Mouse (Mus musculus) heart, postnatal 14 days (tissue): ENCODE results near the gene Tcp11l2. TPM values are rescaled to one million over a fixed set of nuclear protein-coding genes. Genes with fewer than 3 reads are reported as not detected.

Experiments used
- DNase-seq, 2 experiments: peaks; one replicate each; pipeline ENCODE4 v3.0.0; 2021 to 2022
- intact Hi-C: fragments of 180-260 bp; cut with DNase I; formaldehyde crosslinking; loops from one replicate; pipeline ENCODE4 v1.15.1; 2025
- long read RNA-seq, 2 experiments: library from polyadenylated mRNA; stranded (forward); transcript quantifications; one replicate each; pipeline ENCODE4 v2.0.0; 2021
- total RNA-seq, 2 experiments: library from RNA; stranded (reverse); gene quantifications; 2 replicates each; pipeline ENCODE4 v1.2.3; 2021

Gene Tcp11l2
- total RNA-seq = 100 to 1,000 TPM in 1 of 2 experiments, 10 to 100 TPM in 1; 96.1 to 120 TPM
- long read RNA-seq, experiment 1, transcript Tcp11l2-201 (10 exons, 2,725 nt) = major isoform, 116 of 130 reads
- long read RNA-seq, experiment 1, partial matches to known transcripts = 8 of 130 reads
- long read RNA-seq, experiment 1, other reads (novel, unspliced or antisense) = 6 of 130 reads
- long read RNA-seq, experiment 2, transcript Tcp11l2-201 (10 exons, 2,725 nt) = major isoform, 131 of 153 reads
- long read RNA-seq, experiment 2, partial matches to known transcripts = 11 of 153 reads
- long read RNA-seq, experiment 2, other reads (novel, unspliced or antisense) = 11 of 153 reads

DNA sequence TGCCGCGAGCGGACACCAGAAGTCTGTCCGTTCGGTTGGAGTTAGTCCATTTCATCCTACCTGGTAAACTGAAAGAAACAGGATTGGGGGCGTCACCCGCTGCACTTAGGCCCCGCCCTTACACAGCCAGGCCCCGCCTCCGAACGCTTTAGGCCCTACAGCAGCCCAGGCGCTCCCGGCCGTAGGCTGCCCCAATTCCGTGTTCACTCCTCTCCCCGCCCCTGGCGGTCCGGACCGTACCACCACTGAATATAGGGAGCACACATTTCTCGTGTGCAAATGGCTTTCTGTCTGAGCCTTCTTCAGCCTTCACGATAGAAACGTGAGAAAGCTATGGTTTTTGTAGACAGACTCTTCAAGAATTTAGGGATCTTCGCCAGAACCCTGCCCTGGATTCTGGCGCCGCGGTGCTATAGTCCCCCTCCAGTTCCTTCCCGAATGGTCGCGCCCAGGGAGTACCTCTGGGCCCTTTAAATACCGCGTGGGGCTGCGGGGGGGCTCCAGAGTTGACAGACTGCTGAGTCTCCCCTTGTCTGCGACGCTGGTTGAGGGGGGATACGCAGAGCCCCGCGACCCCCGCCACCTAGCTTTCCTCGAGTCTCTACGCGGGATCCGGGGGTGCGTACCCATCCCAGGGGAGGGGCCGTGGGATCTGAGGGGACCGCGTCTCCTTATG, at the start of gene Tcp11l2:
Gene Tcp11l2 (plus strand): TSS at position 232 of the 676 bp plus-strand sequence.
- peak; percentile 93 to 94 for DNase-seq
- intact Hi-C loops = loop anchor here (5.0 kb wide), 1 partner anchor 44 kb away; the partner anchor contains the start of gene Ckap4

DNA sequence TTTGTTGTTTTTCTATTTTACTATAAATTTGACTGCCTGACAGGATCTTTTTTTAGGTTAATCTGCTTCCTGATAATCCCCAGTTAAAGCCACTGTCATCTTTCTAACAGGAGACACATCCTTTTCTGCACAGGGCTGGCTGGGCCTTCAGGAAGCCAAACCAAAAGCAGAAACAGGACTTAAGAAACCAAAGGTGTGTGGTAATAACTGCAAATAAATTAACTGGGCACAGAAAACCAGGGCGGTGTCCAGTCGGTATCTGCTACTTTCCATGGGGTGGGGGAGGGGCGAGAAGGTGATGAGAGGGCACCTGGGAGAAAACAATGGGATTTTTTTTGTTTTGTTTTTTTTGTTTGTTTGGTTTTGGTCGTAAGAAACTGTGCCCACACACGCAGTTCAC, 49.4 kb upstream of the Tcp11l2 start:
- DNase-seq = no peak
- intact Hi-C loops = no loop called here

DNA sequence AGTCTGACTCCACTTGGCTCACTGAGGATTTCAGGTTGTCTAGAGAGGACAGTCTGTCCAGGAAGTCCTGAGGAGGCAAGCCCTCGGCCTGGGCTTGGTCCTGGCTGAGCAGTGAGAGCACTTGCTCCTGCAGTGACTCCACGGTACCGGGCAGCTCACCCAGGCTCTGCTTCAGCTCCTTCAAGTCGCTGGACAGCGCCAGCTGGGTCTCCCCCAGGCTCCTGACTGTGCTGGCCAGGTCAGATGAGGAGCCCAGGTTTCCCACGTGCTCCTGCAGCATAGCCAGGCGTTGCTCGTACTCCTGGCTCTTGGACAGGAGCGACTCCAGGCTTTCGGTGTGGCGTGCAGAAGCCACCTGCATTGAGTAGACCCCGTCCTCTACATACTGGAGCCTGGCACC, 48.8 kb upstream of the Tcp11l2 start:
- intact Hi-C loops = no loop called here
- DNase-seq = no peak

DNA sequence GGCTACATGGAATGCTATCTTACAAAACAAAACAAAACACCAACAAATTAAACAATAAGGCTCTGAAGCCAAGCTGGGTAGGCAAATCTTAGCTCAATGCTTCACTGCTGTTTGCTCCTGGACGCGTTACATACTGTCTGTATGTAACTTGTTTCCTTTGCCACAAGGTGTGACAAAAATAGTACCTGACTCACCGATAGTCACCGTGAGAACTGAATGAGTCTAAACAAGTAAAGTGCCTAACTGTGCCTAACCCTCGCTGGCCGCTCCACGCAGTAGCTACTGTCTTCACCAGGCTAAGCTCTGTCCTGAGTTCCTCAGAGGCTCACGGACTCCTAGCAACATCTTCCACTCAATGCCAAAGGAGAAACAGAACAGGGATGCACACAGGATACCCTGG, 46.0 kb upstream of the Tcp11l2 start:
- intact Hi-C loops = loop anchor here (5.0 kb wide), 2 partner anchors 47 to 92 kb away; partner anchors contain the start of genes Polr3b and Tcp11l2
- DNase-seq = peak in 1 of 2 experiments; percentile 19

DNA sequence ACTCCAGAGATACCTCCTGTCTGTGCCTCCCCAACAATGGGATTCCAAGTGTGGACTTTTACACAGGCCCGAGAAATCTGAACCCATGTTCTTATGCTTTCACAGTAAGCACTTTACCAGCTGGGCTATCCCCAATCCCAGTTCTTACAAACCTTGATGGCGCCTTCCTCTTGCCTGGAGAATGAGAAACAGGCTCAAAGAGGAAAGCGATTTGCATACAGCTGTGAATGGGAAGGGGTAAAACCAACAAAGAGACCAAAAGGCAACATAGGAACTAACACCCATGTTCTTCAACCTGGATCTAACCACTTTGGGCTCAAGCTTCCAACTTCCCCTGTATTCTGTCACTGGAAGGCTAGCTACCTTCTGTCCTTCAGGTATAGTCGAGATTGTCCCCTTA, 44.9 kb upstream of the Tcp11l2 start:
- DNase-seq = no peak
- intact Hi-C loops = loop anchor here (5.0 kb wide), 2 partner anchors 46 to 91 kb away; partner anchors contain the start of genes Polr3b and Tcp11l2

DNA sequence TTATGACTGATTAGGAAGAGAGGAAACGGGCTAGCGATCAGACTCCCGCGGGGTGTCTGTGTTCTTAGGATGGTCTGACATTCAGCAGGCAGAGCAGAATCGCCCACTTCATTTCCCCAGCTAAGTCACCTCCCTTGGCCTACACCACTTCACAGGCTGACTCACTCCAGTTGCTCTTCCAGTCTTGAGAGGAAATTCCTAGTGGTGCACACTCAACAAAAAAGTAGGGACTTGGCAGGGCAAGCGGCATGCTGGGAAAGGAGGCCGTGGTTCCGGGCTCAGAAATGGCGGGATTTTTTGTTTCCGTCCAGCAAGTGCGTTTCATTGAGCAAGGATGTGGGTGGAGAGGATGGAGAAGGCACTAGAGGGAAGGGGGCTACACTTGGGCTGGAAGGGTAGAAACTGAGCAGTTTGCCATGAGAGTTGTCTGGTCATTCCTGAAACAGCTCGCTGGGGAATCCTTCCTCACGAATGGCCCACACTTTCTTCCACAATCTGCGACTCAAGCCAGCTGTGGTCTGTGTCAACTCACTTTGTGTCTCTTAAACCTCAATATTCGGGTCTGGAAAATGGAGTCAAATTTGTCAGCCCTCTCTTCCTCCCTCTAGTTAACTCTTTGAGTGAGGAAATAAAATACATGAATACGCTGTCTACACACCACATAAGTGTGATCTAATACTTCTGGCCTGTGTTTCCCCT, 44.1 kb upstream of the Tcp11l2 start:
- intact Hi-C loops = loop anchor here (5.0 kb wide), 2 partner anchors 45 to 90 kb away; partner anchors contain the start of genes Polr3b and Tcp11l2
- DNase-seq = peak; percentile 40 to 53

DNA sequence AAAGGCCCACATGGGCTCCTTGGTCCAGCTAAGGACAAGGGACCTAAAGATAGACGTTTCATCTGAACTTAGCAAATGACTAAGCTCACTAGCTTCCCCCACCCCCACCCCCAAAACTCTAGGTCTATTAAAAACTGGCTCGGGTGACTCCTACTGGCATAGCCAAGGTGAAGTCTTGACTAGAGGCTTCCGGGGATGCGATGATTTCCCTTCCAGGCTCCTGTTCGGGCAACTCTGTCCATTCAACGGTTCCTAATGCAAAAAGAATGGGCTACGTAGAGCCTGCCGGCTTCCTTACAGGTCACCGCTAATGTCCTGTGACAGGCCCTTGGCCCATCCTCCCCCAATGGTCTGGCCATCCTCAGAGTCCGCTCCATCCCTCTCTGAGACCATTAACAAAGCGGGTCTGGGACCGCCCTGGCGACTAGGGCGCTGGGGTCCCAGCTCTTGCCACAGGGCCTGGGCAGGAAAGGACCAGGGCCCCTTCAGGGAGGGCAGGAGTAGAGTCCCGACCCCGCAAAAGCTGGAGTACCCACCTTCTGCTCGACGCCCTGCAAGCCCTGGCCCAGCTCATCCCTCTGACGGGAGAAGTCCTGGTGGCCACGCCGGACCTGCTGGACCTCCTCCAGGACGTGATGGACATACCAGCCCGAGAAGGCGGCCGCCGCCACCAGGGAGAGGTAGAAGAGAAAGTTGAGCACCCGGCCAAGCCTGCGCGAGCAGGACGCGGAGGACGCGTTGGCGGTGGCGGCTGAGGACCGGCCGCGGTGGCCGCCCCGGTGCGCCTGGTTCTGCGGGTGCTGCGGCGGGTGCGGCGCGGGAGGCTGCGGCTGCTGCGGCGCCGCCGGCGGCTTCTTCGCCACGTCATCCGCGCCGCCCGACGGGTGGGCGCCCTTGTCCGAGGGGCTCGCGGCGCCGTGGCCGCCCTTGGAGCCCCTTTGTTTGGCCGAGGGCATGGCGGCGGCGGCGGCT, 43.2 kb upstream of the Tcp11l2 start:
- peak; percentile 68 to 72 for DNase-seq
- intact Hi-C loops = loop anchor here (5.0 kb wide), 2 partner anchors 44 to 89 kb away; partner anchors contain the start of genes Polr3b and Tcp11l2

DNA sequence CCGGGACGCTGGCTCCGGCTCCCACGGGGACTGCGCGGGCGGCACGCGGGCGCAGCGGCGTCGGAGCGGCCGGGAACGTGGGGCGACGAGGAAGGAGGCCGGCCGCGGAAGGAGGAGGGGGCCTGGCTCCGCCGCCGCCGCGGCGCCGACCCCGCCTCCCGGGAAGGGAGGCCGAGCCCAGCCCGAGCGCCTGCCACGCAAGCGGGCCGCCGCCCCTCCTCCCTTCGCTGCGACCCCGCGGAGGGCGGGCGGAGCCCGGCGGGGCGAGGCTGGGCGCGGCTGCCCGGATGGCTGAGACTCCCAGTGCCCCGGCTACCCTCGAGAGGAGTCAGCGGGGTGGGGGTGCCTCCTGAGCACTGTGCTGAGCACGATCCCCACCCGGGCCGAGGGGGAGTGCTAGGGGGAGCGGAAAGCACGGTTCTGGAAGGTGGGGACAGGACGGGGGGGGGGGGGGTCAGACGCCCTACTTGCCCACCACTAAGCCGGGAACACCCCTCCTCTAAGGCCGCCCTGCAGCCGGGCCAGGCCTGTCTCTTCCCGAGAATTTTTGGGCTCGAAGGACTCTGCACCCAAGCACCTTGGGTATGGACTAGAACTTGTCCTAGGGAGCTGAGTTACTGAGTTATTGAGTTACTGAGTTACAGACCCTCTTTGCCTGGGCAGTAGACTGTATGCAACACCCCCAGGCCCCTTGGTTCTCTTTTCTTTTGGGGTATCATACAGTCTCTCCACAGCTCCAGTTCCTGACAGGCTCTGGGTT, 42.3 kb upstream of the Tcp11l2 start, which contains the start of gene Ckap4:
Gene Ckap4 (minus strand): TSS at position 151 of the 760 bp plus-strand sequence.
- intact Hi-C loops = loop anchor here (5.0 kb wide), 2 partner anchors 43 to 88 kb away; partner anchors contain the start of genes Polr3b and Tcp11l2
- DNase-seq = peak; percentile 84 to 89

DNA sequence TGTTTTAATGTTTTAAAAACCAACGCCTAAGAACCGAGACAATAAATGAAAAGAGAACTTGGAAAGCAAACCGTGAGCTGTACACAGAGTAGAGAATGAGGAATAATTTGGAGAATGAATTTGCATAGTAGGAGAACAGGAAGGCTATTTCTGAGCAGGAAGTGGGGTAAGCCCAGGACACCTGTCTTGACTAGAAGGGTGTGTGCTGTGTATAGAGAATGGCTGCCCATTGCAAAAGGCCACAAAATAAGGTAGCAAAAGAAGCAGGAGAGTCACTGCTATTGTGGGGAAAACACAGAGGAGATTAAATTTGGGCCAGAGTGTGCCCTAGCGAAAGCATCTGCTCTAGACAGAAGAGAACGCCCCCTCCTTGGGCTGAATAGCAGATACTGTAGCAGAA, 41.0 kb upstream of the Tcp11l2 start:
- intact Hi-C loops = no loop called here
- DNase-seq = no peak

DNA sequence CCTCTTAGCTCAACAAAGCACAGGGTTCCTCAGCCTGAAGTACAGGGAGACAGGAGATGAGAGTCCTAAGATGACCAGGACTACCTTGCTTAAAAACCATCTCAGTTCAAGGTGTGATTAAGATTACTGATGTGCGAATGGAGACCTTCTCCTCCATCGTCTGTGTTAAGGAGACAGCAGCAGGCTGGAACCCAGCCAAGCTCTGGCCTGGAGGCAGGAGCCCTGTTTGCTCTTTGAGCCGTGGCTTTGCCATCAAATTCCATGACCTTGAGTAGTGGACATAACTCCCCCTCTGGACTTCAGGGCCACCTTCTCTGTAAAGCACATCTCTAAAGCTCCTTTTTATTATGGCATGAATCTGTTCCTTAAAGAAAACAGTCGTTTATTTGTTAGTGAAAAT, 40.6 kb upstream of the Tcp11l2 start:
- DNase-seq = peak in 1 of 2 experiments; percentile 54
- intact Hi-C loops = no loop called here

DNA sequence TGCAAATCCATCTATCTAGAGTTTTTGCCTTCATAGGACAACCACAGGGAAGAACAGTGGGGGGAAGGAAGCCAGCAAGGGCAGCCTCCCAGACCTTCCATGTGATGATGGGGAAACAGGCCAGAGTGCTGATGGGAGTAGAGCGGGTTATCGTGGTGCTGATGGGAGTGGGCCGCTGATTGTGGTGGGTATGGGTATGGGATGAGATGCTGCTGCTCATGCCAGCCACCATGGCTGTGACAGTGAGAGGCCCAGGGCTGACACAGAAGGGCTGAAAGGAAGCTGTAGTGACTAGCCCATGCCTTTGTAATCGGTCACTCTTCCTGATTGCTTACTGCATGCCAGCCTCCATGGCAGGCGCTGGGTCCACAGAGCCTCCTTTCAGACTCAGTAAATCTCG, 36.8 kb upstream of the Tcp11l2 start:
- intact Hi-C loops = no loop called here
- DNase-seq = no peak

DNA sequence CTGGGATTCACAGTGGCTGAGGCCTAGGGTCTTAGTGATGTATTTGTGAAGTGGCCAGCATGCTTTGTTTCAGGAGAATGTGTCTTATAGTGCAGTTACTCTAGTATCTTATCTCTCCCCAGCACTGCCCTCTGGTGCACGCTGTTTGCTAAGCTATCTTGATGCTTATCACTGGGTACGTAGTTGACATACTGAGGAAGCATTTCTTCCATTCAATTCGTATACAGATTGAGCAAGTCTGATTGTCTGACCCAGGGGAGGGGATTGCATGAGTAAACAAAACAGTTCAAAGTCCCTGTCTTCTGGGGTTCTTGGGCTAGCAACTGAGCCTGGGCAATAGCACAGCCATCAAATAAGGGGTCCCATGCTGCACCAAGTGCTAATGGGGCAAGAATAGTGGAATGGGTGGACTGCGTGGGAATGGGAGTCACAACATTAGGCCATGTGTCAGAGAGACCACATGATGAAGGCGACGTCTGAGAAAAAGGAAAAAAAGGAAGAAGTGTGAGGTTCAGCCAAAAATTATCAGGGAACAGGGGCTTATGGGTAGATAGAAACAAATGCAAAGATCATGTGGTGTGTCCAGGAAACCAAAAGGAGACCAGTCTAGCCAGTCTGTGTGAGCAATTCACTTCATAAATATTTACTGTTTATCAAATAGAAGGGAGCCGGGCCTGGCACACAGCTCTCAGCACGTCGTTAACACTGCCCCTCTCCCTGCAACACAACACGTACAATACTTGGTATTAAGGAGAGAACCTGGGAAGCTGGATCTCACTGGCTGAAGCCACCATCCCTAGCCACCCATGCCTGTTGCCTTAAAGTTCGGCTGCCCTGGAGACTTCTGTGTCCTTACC, 33.4 kb upstream of the Tcp11l2 start:
- no peak for DNase-seq
- intact Hi-C loops = no loop called here

DNA sequence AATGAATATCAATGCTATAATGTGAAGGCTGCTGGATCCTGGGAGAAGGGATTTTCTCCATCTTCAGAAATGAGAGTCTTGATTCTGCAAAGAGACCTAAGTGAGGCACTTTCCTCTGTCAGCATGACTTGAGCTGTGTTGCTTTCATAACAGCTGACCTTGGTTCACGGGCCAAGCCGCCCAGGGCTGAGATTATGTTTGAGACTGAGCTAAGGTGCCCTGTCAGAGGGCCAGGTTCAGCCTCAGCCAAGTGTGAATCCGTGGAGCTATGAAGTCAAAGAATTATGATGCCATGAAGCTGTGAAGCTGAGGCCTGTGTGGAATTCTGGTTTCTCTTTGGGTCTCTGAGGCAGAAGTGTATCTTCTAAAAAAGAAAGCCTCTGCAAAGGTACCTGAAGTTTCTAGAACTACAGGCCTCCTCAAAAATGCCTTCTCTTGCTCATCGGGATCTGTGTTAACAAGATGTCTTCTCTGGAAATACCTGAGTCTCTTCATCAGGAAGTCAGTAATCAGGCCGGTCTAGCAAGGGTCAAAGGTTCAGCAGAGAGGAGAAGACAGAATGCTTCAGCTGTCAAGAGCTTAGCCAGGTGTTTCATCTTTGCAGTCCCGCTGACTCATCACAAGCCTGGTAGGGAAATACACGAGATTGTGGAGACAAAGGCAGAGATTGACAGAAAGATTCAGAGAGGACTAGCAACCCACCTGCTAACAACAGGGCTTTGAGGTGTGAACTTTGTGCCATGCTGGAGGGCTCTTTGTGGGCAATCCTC, 31.4 kb upstream of the Tcp11l2 start:
- peak in 1 of 2 experiments; percentile 23 for DNase-seq
- intact Hi-C loops = no loop called here

DNA sequence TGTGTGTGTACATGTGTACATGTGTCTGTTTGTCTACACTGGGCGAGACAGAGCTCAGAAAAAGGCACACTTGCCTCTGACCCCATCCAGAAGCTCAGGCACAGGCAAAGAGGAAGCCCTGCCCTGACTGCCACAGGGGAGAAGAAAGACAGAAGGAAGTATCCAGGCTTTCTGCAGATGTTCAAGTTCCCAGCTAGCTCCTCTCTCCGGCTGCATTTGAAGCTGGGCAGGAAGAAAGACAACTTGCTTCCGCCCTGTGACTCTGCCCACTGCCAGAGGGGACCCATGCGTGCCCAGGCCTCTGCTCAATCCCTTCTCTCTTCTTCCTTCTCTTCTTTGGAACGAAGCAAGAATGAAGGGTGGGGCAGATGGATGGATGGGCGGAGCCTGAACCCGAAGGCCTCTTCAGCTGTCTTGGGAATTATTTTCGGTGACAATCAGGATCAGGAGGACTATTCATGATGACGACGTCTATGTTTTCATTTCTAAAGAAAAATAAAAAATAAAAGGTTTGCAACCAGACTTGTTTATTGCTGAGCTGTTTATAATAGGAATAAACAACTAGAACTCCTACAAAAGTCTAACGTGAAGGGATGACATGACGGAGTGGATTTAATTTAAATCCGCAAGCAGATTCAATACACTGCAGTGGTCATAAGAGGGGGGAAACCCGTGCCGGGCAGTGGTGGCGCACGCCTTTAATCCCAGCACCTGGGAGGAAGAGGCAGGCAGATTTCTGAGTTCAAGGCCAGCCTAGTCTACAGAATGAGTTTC, 27.1 kb upstream of the Tcp11l2 start:
- intact Hi-C loops = no loop called here
- DNase-seq = no peak

DNA sequence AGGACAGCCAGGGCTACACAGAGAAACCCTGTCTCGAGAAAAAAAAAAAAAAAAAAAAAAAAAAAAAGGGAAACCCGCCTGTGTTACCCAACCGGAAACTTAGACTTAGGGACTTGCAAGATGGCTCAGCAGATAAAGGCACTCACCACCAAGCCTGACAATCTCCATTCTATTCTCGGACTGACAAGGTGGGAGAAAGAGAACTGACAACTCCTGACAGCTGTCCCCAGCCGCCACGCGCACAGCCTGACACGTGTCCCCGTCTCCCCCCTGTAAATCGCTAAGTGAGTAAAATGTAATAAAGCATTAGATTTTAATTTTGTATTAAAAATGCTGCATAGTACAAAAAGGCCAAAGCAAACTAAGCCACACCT, 26.5 kb upstream of the Tcp11l2 start:
- DNase-seq = no peak
- intact Hi-C loops = no loop called here

DNA sequence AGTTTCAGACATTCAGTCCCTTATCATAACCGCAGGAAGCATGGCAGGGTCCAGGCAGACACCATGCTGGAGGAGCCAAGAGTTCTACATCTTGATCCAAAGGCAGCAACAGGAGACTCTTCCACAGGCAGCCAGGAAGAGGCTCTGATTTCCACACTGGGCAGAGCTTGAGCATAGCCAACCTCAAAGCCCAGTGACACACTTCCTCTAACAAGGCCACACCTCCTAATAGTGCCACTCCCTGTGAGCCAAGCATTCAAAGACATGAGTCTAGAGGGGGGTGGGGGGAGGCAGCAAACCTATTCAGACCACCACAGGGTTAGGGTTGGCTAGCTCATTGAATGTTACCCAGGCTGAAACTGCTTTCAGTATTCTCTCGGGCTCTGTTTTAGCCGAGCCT, 24.6 kb upstream of the Tcp11l2 start:
- DNase-seq = no peak
- intact Hi-C loops = no loop called here

DNA sequence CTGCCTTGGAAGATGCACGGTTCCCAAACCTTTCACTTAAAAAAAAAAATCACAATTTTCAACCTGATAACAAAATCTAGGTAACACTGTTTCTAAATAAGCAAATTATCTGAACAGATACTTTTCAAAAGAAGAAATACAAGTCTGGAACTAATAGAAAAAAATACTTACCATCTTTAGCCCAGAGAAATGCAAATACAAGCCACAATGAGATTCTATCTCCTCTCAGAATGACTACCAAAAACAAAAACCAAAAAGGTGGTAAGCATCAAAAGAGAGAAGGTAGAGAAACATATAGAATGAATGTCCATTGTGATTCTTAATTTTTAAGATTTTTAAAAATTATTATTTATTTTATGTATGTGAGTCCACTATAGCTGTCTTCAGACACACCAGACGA, 23.9 kb upstream of the Tcp11l2 start:
- intact Hi-C loops = no loop called here
- DNase-seq = no peak
